Mouse (Mus musculus) liver, adult (tissue): Measurements from ENCODE around the gene Stoml3.

Experiments
- GATA4 ChIP-seq: IDR thresholded peaks from 2 replicates; pipeline ENCODE4 v1.6.1; 2014; ENCODE audit warnings: mild to moderate bottlenecking, low read length; ENCODE audit not compliant: insufficient replicate concordance

The Stoml3 gene

DNA sequence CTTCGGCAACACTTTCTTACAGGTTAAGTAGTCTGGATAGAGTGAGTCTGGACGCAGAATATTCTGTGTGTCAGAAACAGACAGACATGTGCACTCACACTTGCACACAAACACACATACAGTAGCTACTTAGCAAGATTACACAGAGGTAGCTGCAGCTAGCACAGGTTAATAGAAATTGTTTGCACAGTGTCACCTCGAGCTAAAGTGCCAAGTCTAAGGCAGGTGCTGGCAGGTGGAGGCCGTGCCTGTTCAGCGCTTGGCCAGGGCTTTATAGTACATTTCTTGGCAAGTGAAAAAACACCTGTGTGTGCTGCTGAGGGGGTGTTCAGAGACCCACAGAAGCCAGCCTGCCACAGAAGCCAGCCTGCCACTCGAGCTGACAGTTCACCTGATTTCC is 41.9 kb downstream of the Stoml3 start:
- TF ChIP-seq GATA4: no peak

DNA sequence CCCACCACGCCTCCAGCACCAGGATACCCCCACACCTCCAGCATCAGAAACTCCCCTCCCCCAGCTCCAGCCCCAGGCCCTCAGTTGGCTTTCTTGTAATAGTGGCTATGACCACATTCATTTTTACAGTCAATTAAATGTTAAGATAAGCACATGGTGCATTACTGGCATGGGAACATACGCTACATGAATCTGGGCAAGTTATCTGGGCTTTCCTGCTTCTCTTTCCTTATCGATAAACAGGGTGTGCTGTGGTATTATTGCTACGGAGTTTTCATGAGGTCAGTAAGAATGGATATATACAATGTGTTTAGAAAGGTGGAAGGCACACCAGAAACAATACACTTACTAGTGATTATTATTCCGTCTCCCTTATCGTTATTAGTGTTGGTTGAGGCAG is 43.6 kb downstream of the Stoml3 start:
- no peak for TF ChIP-seq GATA4

DNA sequence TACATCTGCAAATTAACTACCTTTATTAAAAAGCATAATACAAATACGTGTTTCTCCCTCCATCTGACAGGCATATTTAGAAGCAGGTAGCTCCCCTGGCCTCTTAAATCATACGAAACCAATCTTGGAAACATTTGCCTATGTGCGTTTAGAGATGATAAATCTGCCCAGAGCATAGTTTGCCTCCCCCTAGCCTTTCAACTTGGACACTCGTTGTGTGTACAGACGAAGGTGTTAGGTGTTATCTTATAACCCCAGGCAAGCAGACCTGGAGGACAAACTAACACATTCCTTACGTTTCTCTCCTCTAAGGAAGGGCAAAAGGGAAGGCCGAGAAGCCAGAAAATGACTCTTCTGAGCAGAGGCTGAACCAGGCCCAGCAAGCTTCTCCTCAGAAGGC is 64.2 kb downstream of the Stoml3 start:
- TF ChIP-seq GATA4: no peak

DNA sequence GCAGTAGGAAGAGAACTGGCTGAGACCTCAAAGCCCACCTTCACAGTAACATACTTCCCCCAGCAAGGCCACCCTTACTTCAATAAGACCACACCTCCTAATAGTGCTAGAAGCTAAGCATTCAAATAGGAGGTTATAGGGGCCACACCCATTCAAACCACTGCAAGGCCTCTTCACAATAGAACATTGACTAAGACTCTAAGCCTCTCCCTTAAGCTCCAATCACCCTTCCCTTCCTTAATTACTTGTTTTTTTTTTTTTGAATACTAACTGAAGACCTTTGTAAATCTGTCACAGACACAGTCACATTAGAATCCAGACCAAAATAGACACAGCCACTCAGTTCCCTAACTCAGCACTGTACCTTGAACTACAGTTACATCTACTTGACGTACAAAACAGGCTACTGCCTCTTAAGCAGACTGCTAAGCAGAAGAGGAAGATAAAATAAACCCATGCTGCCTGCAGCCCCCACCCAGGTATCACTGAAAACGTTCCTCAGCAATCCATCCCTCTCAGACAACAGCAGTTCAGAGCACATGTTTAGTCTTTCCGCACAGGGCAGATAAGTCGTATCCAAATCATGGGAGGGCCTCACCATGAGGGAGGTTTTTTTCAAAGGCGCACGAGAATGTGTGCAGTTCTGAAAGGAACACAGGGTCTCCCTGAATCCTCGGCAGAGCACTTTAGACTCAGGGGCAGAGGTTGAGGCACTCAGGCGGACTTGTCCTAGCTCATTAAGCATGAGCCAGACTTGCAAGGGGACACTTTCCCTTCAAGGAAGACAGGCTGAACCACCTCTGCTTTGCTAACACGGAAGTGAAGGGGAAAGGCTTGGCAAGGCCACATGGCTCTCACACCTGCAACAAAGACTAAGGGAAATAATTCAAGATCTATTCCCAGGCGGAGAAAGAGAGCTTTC is 66.8 kb downstream of the Stoml3 start:
- no peak for TF ChIP-seq GATA4

DNA sequence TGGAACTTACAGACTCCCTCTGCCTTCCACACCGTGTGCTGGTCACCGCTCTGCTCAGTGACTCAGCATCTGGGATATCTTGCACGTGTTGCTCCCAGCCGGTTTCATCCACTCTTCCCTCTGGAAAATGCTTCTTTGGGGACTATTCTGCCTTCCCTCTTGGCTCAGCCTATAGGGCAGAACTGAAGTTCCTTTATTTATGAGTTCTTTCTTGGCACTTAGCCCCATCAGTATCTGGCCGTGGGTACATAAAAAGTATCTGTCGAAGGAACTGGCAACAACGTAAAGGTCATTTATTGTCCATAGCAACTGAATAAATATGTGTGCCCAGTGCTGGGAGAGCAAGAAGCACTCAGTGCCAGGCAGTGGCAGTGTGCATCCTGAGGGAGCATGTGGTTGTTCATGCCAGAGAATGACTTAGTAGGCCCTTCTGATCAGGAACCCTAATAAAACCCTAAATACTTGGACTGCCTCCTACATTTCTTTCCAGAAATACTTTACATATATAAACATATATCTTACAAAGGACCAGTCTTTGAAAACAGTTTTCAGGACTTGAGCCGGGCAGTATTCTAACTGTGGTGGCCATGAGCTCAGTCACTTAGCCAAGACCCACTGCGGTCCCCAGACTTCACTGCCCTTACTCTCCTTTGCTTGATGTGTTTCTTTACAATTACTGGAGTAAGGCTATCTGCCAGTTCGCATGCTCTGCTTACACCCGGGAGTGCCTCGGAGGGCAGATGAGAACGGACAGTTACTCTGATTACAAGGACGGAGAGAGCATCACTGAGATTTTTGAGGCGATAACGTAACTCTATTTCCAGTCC is 69.1 kb downstream of the Stoml3 start:
- TF ChIP-seq GATA4: no peak
